Mouse (Mus musculus): ENCODE results near the gene Tjap1. TPM values are rescaled to one million over a fixed set of nuclear protein-coding genes. Genes with fewer than 3 reads are reported as not detected.

Tjap1 gene
- total and polyA plus RNA-seq, 2 experiments from 2014 or later, result 18.6 to 22.0 TPM

DNA sequence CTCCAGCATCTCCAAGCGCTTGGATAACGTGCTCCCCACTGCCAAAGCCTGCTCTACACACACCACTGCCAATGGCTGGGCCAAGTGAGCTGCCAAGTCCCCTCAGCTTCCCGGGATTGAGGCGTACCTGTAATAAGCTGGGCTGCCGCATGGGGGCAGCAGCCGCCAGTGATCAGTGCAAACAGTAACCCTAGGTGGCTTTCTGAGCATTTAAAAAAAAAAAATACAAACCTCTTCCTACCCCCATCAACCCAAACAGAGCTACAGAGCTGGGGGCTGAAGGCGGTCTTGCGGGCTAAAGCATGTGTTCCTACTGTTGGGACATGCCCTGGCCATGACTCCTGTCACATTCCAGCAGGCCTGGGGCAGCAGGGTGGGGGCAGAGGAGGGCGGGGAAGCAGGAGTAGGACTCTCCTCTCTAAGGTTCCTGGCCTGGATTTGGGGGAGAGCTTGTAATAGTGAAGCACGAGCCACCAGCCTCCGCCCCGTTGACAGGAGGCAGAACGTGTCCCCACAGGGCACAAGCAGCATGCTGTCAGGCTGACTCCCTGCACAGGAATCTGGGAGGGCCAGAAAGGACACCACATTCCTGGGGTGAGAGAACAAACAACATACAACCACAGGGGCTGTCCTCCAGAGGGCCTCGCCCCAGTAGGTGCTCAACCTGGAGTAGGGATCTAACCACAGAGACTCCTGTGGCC is 16.8 kb downstream of the Tjap1 start:
- no peaks in the 10 kb centered on the region for H3K27me3 ChIP-seq (ENCODE audit: insufficient read depth, low read length)

DNA sequence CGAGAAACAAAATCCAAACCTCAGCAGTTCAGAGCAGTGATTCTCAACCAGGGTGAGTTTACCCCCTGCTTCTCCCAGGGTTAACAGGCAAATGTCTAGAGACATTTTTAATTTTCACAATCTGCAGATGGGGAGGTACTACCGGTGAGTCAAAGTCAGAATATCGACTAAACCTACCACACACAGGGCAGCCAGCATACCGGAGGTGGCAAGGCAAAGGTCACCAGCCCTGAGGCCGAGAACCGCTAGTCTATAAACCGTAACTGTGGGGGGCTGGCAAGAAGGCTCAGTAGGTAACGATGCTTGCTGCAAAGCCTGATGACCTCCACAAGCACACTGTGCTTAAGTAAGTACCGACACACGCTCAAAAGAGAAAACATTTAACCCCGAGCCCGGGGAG is 17.3 kb downstream of the Tjap1 start:
- no peak for DNase-seq (ENCODE audit: low spot score)
- ATAC-seq (ENCODE audit: low FRiP score), result no peak
- no peak for TF ChIP-seq CTCF (IDR thresholded peaks at IDR 0.05)
- Histone ChIP-seq H3K36me3 (ENCODE audit: insufficient read depth, low read length) (peaks cover 28% of the 10 kb centered on the region), H3K4me3 (ENCODE audit: low read depth, low read length) (no peak overlapping the region), H3K27me3 (ENCODE audit: insufficient read depth, low read length) (no peaks in the 10 kb centered on the region), H3K27ac (ENCODE audit: low read depth, low read length) (no peak overlapping the region), H3K9me3 (ENCODE audit: low read length) (no peaks in the 10 kb centered on the region), H3K9ac (replicated peaks; ENCODE audit: low read length, poor library complexity, severe bottlenecking) (no peak overlapping the region), H3K4me1 (ENCODE audit: insufficient read depth, low read length) (no peaks in the 10 kb centered on the region), H3K4me2 (ENCODE audit: low read depth, low read length, poor library complexity, severe bottlenecking) (no peak overlapping the region)
- 87% methylated on average over 12 of the region's 12 CpGs for WGBS

More for the DNA sequence above, 16.8 kb downstream of the Tjap1 start:
- Histone ChIP-seq H3K4me3 (ENCODE audit: low read depth, low read length) (no peak overlapping the region), H3K4me2 (ENCODE audit: low read depth, low read length, poor library complexity, severe bottlenecking) (no peak overlapping the region), H3K27ac (ENCODE audit: low read depth, low read length) (no peak overlapping the region), H3K36me3 (ENCODE audit: insufficient read depth, low read length) (peaks cover 24% of the 10 kb centered on the region), H3K9me3 (ENCODE audit: low read length) (no peaks in the 10 kb centered on the region), H3K4me1 (ENCODE audit: insufficient read depth, low read length) (no peaks in the 10 kb centered on the region), H3K9ac (replicated peaks; ENCODE audit: low read length, poor library complexity, severe bottlenecking) (no peak overlapping the region)
- peak; percentile 95 for TF ChIP-seq CTCF (IDR thresholded peaks at IDR 0.05)
- 29% methylated on average over 14 of the region's 14 CpGs for WGBS
- DNase-seq (ENCODE audit: low spot score) (peak; percentile 90), ATAC-seq (ENCODE audit: low FRiP score) (peak; percentile 58)

DNA sequence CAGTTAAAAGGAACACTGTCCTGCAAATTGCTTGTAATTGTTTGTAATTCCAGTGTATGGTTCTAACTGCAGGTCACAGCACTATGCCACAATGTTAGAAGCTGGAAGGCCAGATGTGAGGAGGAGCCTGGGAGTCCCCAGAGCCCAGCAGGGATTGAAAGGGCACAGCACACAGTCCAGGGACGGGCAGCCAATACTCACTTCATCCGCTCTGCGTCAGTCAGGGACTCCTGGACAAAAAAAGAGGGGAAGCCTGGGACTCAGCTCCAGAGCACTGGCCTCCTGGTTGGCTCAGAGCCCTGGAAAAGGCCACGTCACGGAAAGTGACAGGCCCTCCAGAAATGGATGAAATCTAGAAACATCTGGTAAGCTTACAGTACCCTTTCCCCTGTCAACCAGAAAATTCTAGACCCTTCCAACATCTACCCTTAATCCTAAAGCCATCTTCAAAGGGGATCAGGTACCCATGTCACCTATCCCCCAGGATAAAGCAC is 20.6 kb downstream of the Tjap1 start:
- no peak for TF ChIP-seq CTCF (IDR thresholded peaks at IDR 0.05)
- no peaks in the 10 kb centered on the region for H3K9me3 ChIP-seq (ENCODE audit: low read length)
- no peak overlapping the region for H3K4me2 ChIP-seq (ENCODE audit: low read depth, low read length, poor library complexity, severe bottlenecking)
- WGBS, result 93% methylated on average over 5 of the region's 5 CpGs
- peaks cover 42% of the 10 kb centered on the region for H3K36me3 ChIP-seq (ENCODE audit: insufficient read depth, low read length)
- ATAC-seq (ENCODE audit: low FRiP score) (no peak), DNase-seq (ENCODE audit: low spot score) (no peak)
- no peaks in the 10 kb centered on the region for H3K4me1 ChIP-seq (ENCODE audit: insufficient read depth, low read length)
- H3K27ac ChIP-seq (ENCODE audit: low read depth, low read length), result no peak overlapping the region
- H3K9ac ChIP-seq (replicated peaks; ENCODE audit: low read length, poor library complexity, severe bottlenecking), result no peak overlapping the region
- H3K27me3 ChIP-seq (ENCODE audit: insufficient read depth, low read length), result no peaks in the 10 kb centered on the region
- H3K4me3 ChIP-seq (ENCODE audit: low read depth, low read length), result no peak overlapping the region

DNA sequence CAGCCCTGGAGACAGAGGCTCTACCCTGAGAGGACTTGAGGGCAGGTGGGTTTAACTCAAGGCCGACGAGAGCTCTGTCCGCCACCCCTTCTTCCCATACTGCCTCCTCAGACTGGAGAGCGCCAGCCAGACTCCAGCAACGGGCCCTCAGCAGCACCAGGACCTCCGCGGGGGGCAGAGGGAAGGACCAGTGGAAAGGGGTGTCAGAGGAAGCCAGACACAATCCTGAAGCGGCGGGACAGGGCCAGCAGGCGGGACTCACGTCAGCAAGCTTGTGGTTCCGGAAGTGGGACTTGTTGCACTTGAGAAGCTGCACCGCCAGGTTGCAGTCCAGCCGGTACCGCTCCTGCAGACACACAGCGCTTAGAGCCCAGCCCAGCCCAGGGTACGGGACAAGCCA is 23.2 kb downstream of the Tjap1 start:
- no peak for DNase-seq (ENCODE audit: low spot score)
- no peak for ATAC-seq (ENCODE audit: low FRiP score)
- H3K27ac ChIP-seq (ENCODE audit: low read depth, low read length), result no peak overlapping the region
- H3K4me2 ChIP-seq (ENCODE audit: low read depth, low read length, poor library complexity, severe bottlenecking), result no peak overlapping the region
- no peak overlapping the region for H3K4me3 ChIP-seq (ENCODE audit: low read depth, low read length)
- H3K4me1 ChIP-seq (ENCODE audit: insufficient read depth, low read length), result peaks cover 6% of the 10 kb centered on the region; the same call in 1 of the 2 replicates
- 89% methylated on average over 17 of the region's 17 CpGs for WGBS
- TF ChIP-seq CTCF (IDR thresholded peaks at IDR 0.05), result no peak
- H3K27me3 ChIP-seq (ENCODE audit: insufficient read depth, low read length), result no peaks in the 10 kb centered on the region
- H3K9ac ChIP-seq (replicated peaks; ENCODE audit: low read length, poor library complexity, severe bottlenecking), result no peak overlapping the region
- no peaks in the 10 kb centered on the region for H3K9me3 ChIP-seq (ENCODE audit: low read length)
- peaks cover 49% of the 10 kb centered on the region for H3K36me3 ChIP-seq (ENCODE audit: insufficient read depth, low read length)

DNA sequence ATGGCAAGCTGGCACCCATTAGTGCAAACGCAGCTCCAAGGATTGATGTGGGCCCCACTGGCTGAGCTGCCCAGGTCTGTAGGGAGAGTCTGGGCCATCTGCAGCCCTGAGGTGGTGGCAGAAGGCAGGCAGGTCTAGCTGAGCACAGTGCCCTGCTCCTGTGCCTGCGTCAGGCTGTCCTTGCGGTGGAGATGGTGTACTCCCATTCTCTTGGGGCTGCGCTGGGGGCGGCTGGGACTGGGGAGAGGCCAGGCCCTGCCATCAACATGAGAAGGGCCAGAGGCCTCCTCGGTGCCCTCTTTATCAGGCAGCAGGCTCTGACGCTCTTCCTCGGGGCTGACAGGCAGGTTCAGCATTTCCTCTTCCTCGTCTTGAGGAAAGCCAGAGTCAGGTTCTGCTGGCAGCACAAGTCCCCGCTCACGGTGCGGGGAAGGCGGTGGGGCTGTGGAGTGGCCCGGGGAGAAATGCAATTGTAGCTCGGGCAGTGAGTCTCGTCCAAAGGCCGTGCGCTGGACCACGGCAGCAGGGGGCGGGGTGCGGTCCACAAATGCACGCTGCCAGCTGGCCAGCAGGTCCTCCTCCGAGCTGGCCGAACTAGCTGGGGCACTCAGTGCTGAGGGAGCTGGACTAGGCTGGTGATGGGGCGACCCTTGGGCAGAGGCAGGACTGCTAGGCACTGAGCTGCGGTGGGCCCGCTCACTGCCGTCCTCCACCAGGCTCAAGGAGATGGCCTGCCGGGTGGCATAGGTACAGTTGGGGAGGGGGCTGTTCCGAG is 24.4 kb downstream of the Tjap1 start:
- 77% methylated on average over 30 of the region's 30 CpGs for WGBS
- Histone ChIP-seq H3K36me3 (ENCODE audit: insufficient read depth, low read length) (peaks cover 37% of the 10 kb centered on the region), H3K27me3 (ENCODE audit: insufficient read depth, low read length) (no peaks in the 10 kb centered on the region), H3K27ac (ENCODE audit: low read depth, low read length) (no peak overlapping the region), H3K9ac (replicated peaks; ENCODE audit: low read length, poor library complexity, severe bottlenecking) (no peak overlapping the region), H3K9me3 (ENCODE audit: low read length) (no peaks in the 10 kb centered on the region), H3K4me2 (ENCODE audit: low read depth, low read length, poor library complexity, severe bottlenecking) (no peak overlapping the region), H3K4me1 (ENCODE audit: insufficient read depth, low read length) (peaks cover 6% of the 10 kb centered on the region; the same call in 1 of the 2 replicates), H3K4me3 (ENCODE audit: low read depth, low read length) (no peak overlapping the region)
- no peak for TF ChIP-seq CTCF (IDR thresholded peaks at IDR 0.05)
- DNase-seq (ENCODE audit: low spot score) (no peak), ATAC-seq (ENCODE audit: low FRiP score) (no peak)

DNA sequence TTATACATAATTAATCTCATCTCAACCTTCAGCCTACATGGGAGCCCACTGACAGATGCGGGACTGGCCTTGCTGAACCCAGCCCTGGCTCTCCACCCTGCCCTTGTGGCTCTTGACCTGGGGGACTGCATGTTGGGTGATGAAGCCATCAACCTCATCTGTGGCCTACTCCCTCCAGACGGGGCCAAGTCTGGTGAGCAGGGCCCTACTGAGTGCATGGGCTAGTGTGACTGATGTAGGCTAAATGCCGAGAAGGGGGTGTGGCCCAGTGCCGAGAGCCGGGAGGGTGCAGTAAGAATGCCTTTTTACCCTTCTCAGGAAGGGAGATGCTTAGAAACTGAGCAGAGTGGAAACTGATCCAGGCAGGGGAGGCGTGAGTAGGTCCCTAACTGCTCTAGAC is 27.7 kb downstream of the Tjap1 start:
- Histone ChIP-seq H3K27ac (ENCODE audit: low read depth, low read length) (no peak overlapping the region), H3K27me3 (ENCODE audit: insufficient read depth, low read length) (no peaks in the 10 kb centered on the region), H3K4me2 (ENCODE audit: low read depth, low read length, poor library complexity, severe bottlenecking) (peak overlapping the region; percentile 84), H3K4me3 (ENCODE audit: low read depth, low read length) (peak overlapping the region; percentile 87), H3K36me3 (ENCODE audit: insufficient read depth, low read length) (peaks cover 42% of the 10 kb centered on the region), H3K4me1 (ENCODE audit: insufficient read depth, low read length) (peaks cover 11% of the 10 kb centered on the region; the same call in 1 of the 2 replicates), H3K9ac (replicated peaks; ENCODE audit: low read length, poor library complexity, severe bottlenecking) (peak overlapping the region; percentile 86), H3K9me3 (ENCODE audit: low read length) (no peaks in the 10 kb centered on the region)
- DNase-seq (ENCODE audit: low spot score), result no peak
- no peak for TF ChIP-seq CTCF (IDR thresholded peaks at IDR 0.05)
- WGBS, result 26% methylated on average over 6 of the region's 6 CpGs
- ATAC-seq (ENCODE audit: low FRiP score), result no peak

All from midbrain, postnatal 0 days (tissue).